Mouse (Mus musculus) intestine, embryonic 14.5 days (tissue): ENCODE results near the gene Nxph1. TPM values are rescaled to one million over a fixed set of nuclear protein-coding genes. Genes with fewer than 3 reads are reported as not detected.
A peak's percentile ranks its signal among the peaks of the same experiment; 100 is the strongest.

Experiments
- ATAC-seq: fragments of 200-750 bp; cut with Nextera tagmentation; replicated peaks from 2 replicates; pipeline ENCODE4 v1.8.0; 2017; ENCODE audit warnings: low read depth, moderate number of reproducible peaks, moderate TSS enrichment, moderate library complexity; ENCODE audit not compliant: low FRiP score, low TSS enrichment
- DNase-seq: peaks from one replicate; pipeline ENCODE4 v3.0.0-alpha.2; 2018; ENCODE audit warnings: low spot score
- H3K27ac ChIP-seq: fragments of 300-500 bp; sonication (generic); 2 replicates; pipeline ENCODE4 v1.5.1; 2014; ENCODE audit warnings: low read depth, mild to moderate bottlenecking, control low read depth
- H3K27me3 ChIP-seq: fragments of 300-500 bp; sonication (generic); replicated peaks from 2 replicates; pipeline ENCODE4 v1.6.1; 2014; ENCODE audit warnings: low read length, control low read depth; ENCODE audit not compliant: control insufficient read depth, insufficient read depth
- H3K36me3 ChIP-seq: fragments of 300-500 bp; sonication (generic); 2 replicates; pipeline ENCODE4 v1.6.1; 2014; ENCODE audit warnings: low read length, control low read depth; ENCODE audit not compliant: control insufficient read depth, insufficient read depth
- H3K4me1 ChIP-seq: fragments of 300-500 bp; sonication (generic); replicated peaks from 2 replicates; pipeline ENCODE4 v1.6.1; 2014; ENCODE audit warnings: low read length, control low read depth, mixed read lengths; ENCODE audit not compliant: control insufficient read depth, insufficient read depth
- H3K4me2 ChIP-seq: fragments of 300-500 bp; sonication (generic); 2 replicates; pipeline ENCODE4 v1.6.1; 2014; ENCODE audit warnings: low read length
- H3K4me3 ChIP-seq: fragments of 300-500 bp; sonication (generic); 2 replicates; pipeline ENCODE4 v1.5.1; 2014; ENCODE audit warnings: low read depth, low read length, control low read depth, mixed read lengths
- H3K9ac ChIP-seq: fragments of 300-500 bp; sonication (generic); 2 replicates; pipeline ENCODE4 v1.6.1; 2014; ENCODE audit warnings: mild to moderate bottlenecking, low read length
- H3K9me3 ChIP-seq: fragments of 300-500 bp; sonication (generic); 2 replicates; pipeline ENCODE4 v1.6.1; 2016; ENCODE audit warnings: low read length, control low read depth; ENCODE audit not compliant: control insufficient read depth
- WGBS: fragments of 180-500 bp; shearing (Covaris S2); extraction: QIAGEN DNeasy Blood & Tissue Kit; methylation state at CpG from one replicate; pipeline ENCODE4 v1.1.7; 2014; 5-methylcytosine and 5-hydroxymethylcytosine counted together
- polyA plus RNA-seq: library from polyadenylated mRNA; unstranded; fragments of >200 nt; fragmentation: Nextera tagmentation; extraction: Ambion mirVana; gene quantifications from 2 replicates; pipeline ENCODE4 v1.2.1, GENCODE M21; 2014

Nxph1 gene
- polyA plus RNA-seq, 1 experiment from 2014 or later = 0.08 TPM

DNA sequence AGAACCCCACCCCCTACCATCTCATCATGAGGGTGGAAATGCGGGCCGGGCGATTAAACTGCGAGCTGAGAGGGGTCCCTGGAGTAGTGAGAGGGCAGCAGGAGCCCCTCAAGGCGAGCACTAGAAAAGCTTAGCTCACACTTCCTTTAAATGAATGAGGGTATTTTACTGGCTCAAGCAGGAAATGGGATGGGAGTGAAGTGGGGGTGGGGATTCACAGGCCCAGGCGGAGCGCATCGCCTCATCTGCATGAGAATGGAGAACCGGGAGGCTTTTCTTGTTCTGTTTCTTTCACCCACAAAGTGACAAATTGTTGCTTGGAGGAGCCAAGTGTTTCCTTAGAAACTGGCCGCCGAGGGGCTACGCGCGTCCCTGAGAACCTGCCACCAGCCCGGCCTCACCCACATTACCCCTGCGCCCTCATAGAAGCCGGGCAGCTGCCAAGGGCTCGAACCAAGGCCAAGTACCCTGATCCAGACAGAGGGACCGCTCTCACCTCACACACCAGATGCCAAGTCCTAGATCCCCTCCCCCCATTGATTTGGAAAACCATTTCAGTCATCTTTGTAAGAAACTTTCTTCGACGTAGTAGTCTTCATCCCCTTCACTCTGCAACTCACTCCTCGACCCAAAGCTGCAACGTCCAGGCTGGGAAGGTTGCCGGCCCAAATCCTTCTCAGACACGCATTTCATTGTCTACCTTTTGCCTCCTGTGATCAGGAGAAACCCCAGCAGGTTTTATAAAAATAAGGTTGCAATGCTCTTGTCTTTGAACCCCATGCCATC, 8.7 kb downstream of the Nxph1 start:
- H3K4me3 ChIP-seq = no peak overlapping the region
- no peak overlapping the region for H3K4me2 ChIP-seq
- H3K4me1 ChIP-seq = no peaks in the 10 kb centered on the region
- H3K27ac ChIP-seq = no peak overlapping the region
- no peak overlapping the region for H3K9ac ChIP-seq
- DNase-seq (no peak), ATAC-seq (no peak)
- no peaks in the 10 kb centered on the region for H3K9me3 ChIP-seq
- H3K27me3 ChIP-seq = peaks cover 76% of the 10 kb centered on the region
- no peaks in the 10 kb centered on the region for H3K36me3 ChIP-seq
- WGBS = 2% methylated on average over 25 of the region's 25 CpGs

- Histone ChIP-seq H3K27me3 (peaks cover 70% of the 10 kb centered on the region), H3K4me3 (no peak overlapping the region), H3K9ac (no peak overlapping the region), H3K4me2 (peak overlapping the region; percentile 29), H3K9me3 (no peaks in the 10 kb centered on the region), H3K27ac (no peak overlapping the region), H3K4me1 (no peaks in the 10 kb centered on the region), H3K36me3 (no peaks in the 10 kb centered on the region)
- DNase-seq = peak; percentile 85
- WGBS = under 1% methylated on average over 15 of the region's 15 CpGs
- peak; percentile 27; the same call in 1 of the 2 replicates for ATAC-seq
These were observed 9.3 kb downstream of the Nxph1 start for GRCm38 (mm10) chr6:8957529-8957887.

- Histone ChIP-seq H3K4me2 (0 out of 2 replicates have a peak overlapping the region, but pooled peaks have one; percentile 8), H3K4me3 (no peak overlapping the region), H3K36me3 (no peaks in the 10 kb centered on the region), H3K9me3 (no peaks in the 10 kb centered on the region), H3K4me1 (no peaks in the 10 kb centered on the region), H3K9ac (no peak overlapping the region), H3K27ac (no peak overlapping the region), H3K27me3 (peaks cover 62% of the 10 kb centered on the region)
- DNase-seq (no peak), ATAC-seq (no peak)
- 4% methylated on average over 28 of the region's 28 CpGs for WGBS
These were observed 10.1 kb downstream of the Nxph1 start for GRCm38 (mm10) chr6:8958081-8958919.

- Histone ChIP-seq H3K27ac (no peak overlapping the region), H3K4me3 (no peak overlapping the region), H3K9ac (no peak overlapping the region), H3K4me2 (no peak overlapping the region), H3K4me1 (no peaks in the 10 kb centered on the region), H3K27me3 (peaks cover 47% of the 10 kb centered on the region), H3K9me3 (no peaks in the 10 kb centered on the region), H3K36me3 (no peaks in the 10 kb centered on the region)
- ATAC-seq = no peak
- DNase-seq = no peak
- 82% methylated on average over 4 of the region's 4 CpGs for WGBS
These were observed 11.6 kb downstream of the Nxph1 start for GRCm38 (mm10) chr6:8959810-8960209.

DNA sequence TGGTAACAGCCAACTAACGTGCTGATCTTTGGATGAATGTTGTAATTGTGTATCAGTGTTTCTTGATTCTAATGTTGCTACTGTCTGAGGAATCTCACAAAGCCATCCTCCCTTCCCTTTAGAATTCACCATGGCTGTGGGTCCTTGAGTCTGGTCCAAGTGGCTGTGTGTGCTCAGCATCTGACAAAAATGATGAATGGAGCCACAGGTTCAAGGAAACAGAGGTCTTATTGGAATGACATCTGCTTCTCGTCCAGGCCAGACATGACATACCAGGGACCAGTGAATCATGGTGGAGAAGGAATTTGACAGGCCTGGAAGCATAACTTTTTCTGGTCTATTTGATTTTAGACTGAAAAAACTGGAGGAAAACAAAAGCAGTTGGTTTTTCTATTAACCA, 22.3 kb downstream of the Nxph1 start:
- Histone ChIP-seq H3K4me1 (no peaks in the 10 kb centered on the region), H3K9ac (no peak overlapping the region), H3K36me3 (no peaks in the 10 kb centered on the region), H3K27me3 (no peaks in the 10 kb centered on the region), H3K4me3 (no peak overlapping the region), H3K9me3 (no peaks in the 10 kb centered on the region), H3K27ac (no peak overlapping the region), H3K4me2 (no peak overlapping the region)
- no peak for DNase-seq
- no peak for ATAC-seq
- WGBS = 53% methylated on average over 2 of the region's 2 CpGs

DNA sequence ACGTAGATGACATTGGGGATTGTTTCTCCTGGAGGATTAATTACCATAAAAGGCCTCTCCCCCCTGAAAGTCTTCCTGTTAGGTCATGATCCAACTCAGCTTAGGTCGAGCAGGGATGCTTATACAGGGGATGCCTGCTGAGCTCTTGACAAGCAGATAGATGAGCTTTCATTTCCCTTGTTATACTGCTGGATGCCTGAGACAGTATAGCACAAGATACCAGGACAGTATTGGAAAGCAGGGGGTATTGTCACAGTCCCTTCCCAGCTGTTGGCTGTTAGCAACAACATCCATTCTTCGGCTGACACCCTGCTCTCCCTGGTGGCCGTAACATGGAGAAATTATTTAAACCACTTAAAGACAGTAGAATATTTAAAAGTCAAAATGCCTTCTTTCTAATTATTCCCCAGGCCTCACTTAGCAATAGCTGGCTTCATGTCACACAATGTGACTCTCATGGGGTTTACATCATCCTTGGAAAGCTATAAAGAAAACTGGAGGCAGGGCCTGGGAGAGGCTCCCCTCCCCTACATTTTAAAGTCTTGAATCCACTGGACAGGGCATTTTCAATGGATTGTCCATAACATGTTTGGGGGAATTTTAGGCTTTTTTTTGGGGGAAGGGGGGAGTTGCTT, 31.1 kb downstream of the Nxph1 start:
- Histone ChIP-seq H3K9me3 (no peaks in the 10 kb centered on the region), H3K36me3 (no peaks in the 10 kb centered on the region), H3K4me1 (no peaks in the 10 kb centered on the region), H3K27ac (no peak overlapping the region), H3K9ac (no peak overlapping the region), H3K4me3 (no peak overlapping the region), H3K27me3 (no peaks in the 10 kb centered on the region), H3K4me2 (no peak overlapping the region)
- ATAC-seq (no peak), DNase-seq (no peak)
- 57% methylated on average over 4 of the region's 4 CpGs for WGBS

GRCm38 (mm10) chr6:8996301-8996943, 48.2 kb downstream of the Nxph1 start:
- no peak for DNase-seq
- no peak overlapping the region for H3K27ac ChIP-seq
- H3K9me3 ChIP-seq = no peaks in the 10 kb centered on the region
- no peaks in the 10 kb centered on the region for H3K27me3 ChIP-seq
- H3K4me2 ChIP-seq = no peak overlapping the region
- no peaks in the 10 kb centered on the region for H3K36me3 ChIP-seq
- H3K4me1 ChIP-seq = no peaks in the 10 kb centered on the region
- H3K9ac ChIP-seq = no peak overlapping the region
- H3K4me3 ChIP-seq = no peak overlapping the region
- WGBS = 55% methylated on average over 12 of the region's 12 CpGs
- ATAC-seq = no peak

- ATAC-seq = no peak
- Histone ChIP-seq H3K27ac (no peak overlapping the region), H3K4me2 (no peak overlapping the region), H3K4me1 (no peaks in the 10 kb centered on the region), H3K36me3 (no peaks in the 10 kb centered on the region), H3K9ac (no peak overlapping the region), H3K27me3 (no peaks in the 10 kb centered on the region), H3K4me3 (no peak overlapping the region), H3K9me3 (no peaks in the 10 kb centered on the region)
- 67% methylated on average over 2 of the region's 2 CpGs for WGBS
- DNase-seq = no peak
These were observed 49.1 kb downstream of the Nxph1 start for GRCm38 (mm10) chr6:8997326-8997725.
